In genomic region chr9:15766379-15766778, GRCm38 (mm10) we compare ENCODE assay signal across 26 mouse cellular contexts. TPM values are rescaled to one million over a fixed set of nuclear protein-coding genes. Genes with fewer than 3 reads are reported as not detected.
A peak's percentile ranks its signal among the peaks of the same experiment; 100 is the strongest.
DNase-seq lines count a peak whose midpoint lies in the region; ATAC-seq and TF ChIP-seq lines count a peak whose summit lies in the region.
"Had no signal": no experiment of that assay in that cellular context is flagged by ENCODE, and none has a peak within 500 bp of the region (broad histone marks: within the 10 kb centered on the region; RNA-seq: fewer than 3 reads in every experiment).

No protein-coding gene starts in this region.

- no peak overlapping the region for H3K27ac ChIP-seq in hindbrain, embryonic 11.5 days (ENCODE audit: low read depth, low read length)
- no peak overlapping the region for H3K27ac ChIP-seq in hindbrain, embryonic 16.5 days (ENCODE audit: low read depth, low read length)
- peak overlapping the region; percentile 4; the same call in 1 of the 2 replicates for H3K27ac ChIP-seq in neural tube, embryonic 11.5 days (ENCODE audit: low read depth, low read length)
- no peak overlapping the region; the same call in 1 of the 2 replicates for H3K27ac ChIP-seq in neural tube, embryonic 15.5 days (replicated peaks)
- H3K27ac ChIP-seq in left cerebral cortex, adult 2 months: no peak overlapping the region
- H3K27ac ChIP-seq in intestine, embryonic 15.5 days: no peak overlapping the region
- H3K27ac ChIP-seq: forebrain, embryonic 15.5 days; heart, adult 2 months; limb, embryonic 12.5 days; liver, embryonic 15.5 days; lung, embryonic 15.5 days; midbrain, embryonic 12.5 days had no signal

- H3K36me3 ChIP-seq in hindbrain, embryonic 11.5 days (ENCODE audit: control insufficient read depth, insufficient read depth, low read length): no peaks in the 10 kb centered on the region
- H3K36me3 ChIP-seq in hindbrain, embryonic 16.5 days (ENCODE audit: control insufficient read depth, insufficient read depth, low read length): no peaks in the 10 kb centered on the region
- no peaks in the 10 kb centered on the region for H3K36me3 ChIP-seq in neural tube, embryonic 11.5 days (ENCODE audit: control insufficient read depth, insufficient read depth, low read length)
- no peaks in the 10 kb centered on the region for H3K36me3 ChIP-seq in neural tube, embryonic 15.5 days
- no peaks in the 10 kb centered on the region for H3K36me3 ChIP-seq in intestine, embryonic 15.5 days
- H3K36me3 ChIP-seq: forebrain, embryonic 15.5 days; heart, embryonic 12.5 days; limb, embryonic 12.5 days; liver, embryonic 15.5 days; lung, embryonic 15.5 days; midbrain, embryonic 12.5 days had no signal

- no peak for TF ChIP-seq CTCF in left cerebral cortex, adult 2 months (IDR thresholded peaks at IDR 0.05)

- H3K9ac ChIP-seq in hindbrain, embryonic 11.5 days (ENCODE audit: low read depth, low read length): no peak overlapping the region
- H3K9ac ChIP-seq in hindbrain, embryonic 16.5 days (ENCODE audit: low read depth, low read length): no peak overlapping the region
- no peak overlapping the region for H3K9ac ChIP-seq in neural tube, embryonic 11.5 days (ENCODE audit: low read length)
- no peak overlapping the region for H3K9ac ChIP-seq in neural tube, embryonic 15.5 days (replicated peaks)
- no peak overlapping the region for H3K9ac ChIP-seq in intestine, embryonic 15.5 days
- H3K9ac ChIP-seq: forebrain, embryonic 15.5 days; heart, embryonic 12.5 days; limb, embryonic 12.5 days; liver, embryonic 15.5 days; lung, embryonic 15.5 days; midbrain, embryonic 12.5 days had no signal

- no peak overlapping the region for H3K4me3 ChIP-seq in hindbrain, embryonic 11.5 days (ENCODE audit: low read depth, low read length)
- H3K4me3 ChIP-seq in hindbrain, embryonic 16.5 days (ENCODE audit: low read length): no peak overlapping the region
- no peak overlapping the region for H3K4me3 ChIP-seq in neural tube, embryonic 11.5 days (ENCODE audit: low read depth, low read length)
- no peak overlapping the region for H3K4me3 ChIP-seq in neural tube, embryonic 15.5 days (replicated peaks)
- H3K4me3 ChIP-seq in left cerebral cortex, adult 2 months: no peak overlapping the region
- H3K4me3 ChIP-seq in intestine, embryonic 15.5 days (replicated peaks): no peak overlapping the region
- H3K4me3 ChIP-seq: forebrain, embryonic 15.5 days; heart, adult 2 months; heart, embryonic 12.5 days; limb, embryonic 12.5 days; liver, embryonic 15.5 days; lung, embryonic 15.5 days; midbrain, embryonic 12.5 days; myocyte had no signal

- ATAC-seq in hindbrain, embryonic 11.5 days (ENCODE audit: low FRiP score): peak; percentile 68
- no peak for ATAC-seq in hindbrain, embryonic 16.5 days
- ATAC-seq in neural tube, embryonic 11.5 days (ENCODE audit: insufficient read depth, low FRiP score, low TSS enrichment): peak; percentile 62
- no peak for ATAC-seq in neural tube, embryonic 15.5 days (ENCODE audit: low FRiP score)
- ATAC-seq in intestine, embryonic 15.5 days: no peak
- ATAC-seq: CD4-positive, CD25-positive, alpha-beta regulatory T cell, adult 4 months; forebrain, embryonic 15.5 days; inflammation-experienced regulatory T-cells, adult 6 months had no signal

- no peaks in the 10 kb centered on the region for H3K9me3 ChIP-seq in hindbrain, embryonic 11.5 days (ENCODE audit: control insufficient read depth, low read length)
- H3K9me3 ChIP-seq in hindbrain, embryonic 16.5 days (ENCODE audit: control insufficient read depth, low read length): no peaks in the 10 kb centered on the region
- H3K9me3 ChIP-seq in neural tube, embryonic 11.5 days (ENCODE audit: control insufficient read depth, low read length): no peaks in the 10 kb centered on the region
- H3K9me3 ChIP-seq in neural tube, embryonic 15.5 days (replicated peaks): no peaks in the 10 kb centered on the region
- no peaks in the 10 kb centered on the region for H3K9me3 ChIP-seq in intestine, embryonic 15.5 days
- H3K9me3 ChIP-seq: forebrain, embryonic 15.5 days; heart, embryonic 12.5 days; limb, embryonic 12.5 days; liver, embryonic 15.5 days; lung, embryonic 15.5 days; midbrain, embryonic 12.5 days had no signal

- DNase-seq in hindbrain, embryonic 11.5 days (ENCODE audit: low spot score): no peak
- peak; percentile 17 for DNase-seq in neural tube, embryonic 11.5 days (ENCODE audit: low spot score)
- DNase-seq in mesoderm, embryonic 11.5 days (ENCODE audit: low read depth, low spot score): peak; percentile 22
- DNase-seq in left cerebral cortex, adult 2 months (ENCODE audit: extremely low spot score in 1 of 2, low spot score in 2 of 2): no peak
- DNase-seq: adrenal gland, postnatal 14 days; cerebellum, adult 18-20 months; cerebellum, postnatal 14 days; heart, adult 2 months; heart, postnatal 4 days; kidney, adult 2 months; kidney, postnatal 4 days; layer of hippocampus, adult 9-11 months; right cerebral cortex, postnatal 4 days; thymus, postnatal 4 days had no signal

- intact Hi-C loops in left cerebral cortex, adult 2 months (cut with DNase I): no loop called here

- no peaks in the 10 kb centered on the region for H3K4me1 ChIP-seq in hindbrain, embryonic 11.5 days (replicated peaks; ENCODE audit: control insufficient read depth, insufficient read depth, low read length)
- peaks cover 2% of the 10 kb centered on the region; the same call in 1 of the 2 replicates for H3K4me1 ChIP-seq in hindbrain, embryonic 16.5 days (ENCODE audit: control insufficient read depth, insufficient read depth, low read depth, low read length)
- H3K4me1 ChIP-seq in neural tube, embryonic 11.5 days (ENCODE audit: control insufficient read depth, insufficient read depth, low read length): 0 out of 2 replicates have a peak, but pooled peaks cover 3% of the 10 kb centered on the region
- peaks cover 8% of the 10 kb centered on the region; the same call in 1 of the 2 replicates for H3K4me1 ChIP-seq in neural tube, embryonic 15.5 days
- H3K4me1 ChIP-seq in intestine, embryonic 15.5 days (replicated peaks): no peaks in the 10 kb centered on the region
- H3K4me1 ChIP-seq: forebrain, embryonic 15.5 days; heart, embryonic 12.5 days; liver, embryonic 15.5 days; lung, embryonic 15.5 days; midbrain, embryonic 12.5 days had no signal

- 63% methylated on average over 5 of the region's 5 CpGs for WGBS in hindbrain, embryonic 11.5 days
- 43% methylated on average over 5 of the region's 5 CpGs for WGBS in hindbrain, embryonic 16.5 days
- 42% methylated on average over 5 of the region's 5 CpGs for WGBS in neural tube, embryonic 11.5 days
- WGBS in neural tube, embryonic 15.5 days: 23% methylated on average over 5 of the region's 5 CpGs
- WGBS in intestine, embryonic 15.5 days: 70% methylated on average over 5 of the region's 5 CpGs

- no peaks in the 10 kb centered on the region for H3K27me3 ChIP-seq in hindbrain, embryonic 11.5 days (ENCODE audit: control insufficient read depth, insufficient read depth, low read length)
- no peaks in the 10 kb centered on the region for H3K27me3 ChIP-seq in hindbrain, embryonic 16.5 days (replicated peaks; ENCODE audit: control insufficient read depth, insufficient read depth, low read length)
- no peaks in the 10 kb centered on the region for H3K27me3 ChIP-seq in neural tube, embryonic 11.5 days (ENCODE audit: control insufficient read depth, insufficient read depth, low read length)
- H3K27me3 ChIP-seq in neural tube, embryonic 15.5 days (replicated peaks): no peaks in the 10 kb centered on the region
- no peaks in the 10 kb centered on the region for H3K27me3 ChIP-seq in intestine, embryonic 15.5 days (replicated peaks)
- H3K27me3 ChIP-seq: heart, embryonic 12.5 days; limb, embryonic 12.5 days; liver, embryonic 15.5 days; lung, embryonic 15.5 days; midbrain, embryonic 12.5 days had no signal

- H3K4me2 ChIP-seq in hindbrain, embryonic 11.5 days (replicated peaks; ENCODE audit: low read depth, low read length): no peak overlapping the region
- H3K4me2 ChIP-seq in hindbrain, embryonic 16.5 days (ENCODE audit: low read length): no peak overlapping the region
- H3K4me2 ChIP-seq in neural tube, embryonic 11.5 days (ENCODE audit: low read depth): no peak overlapping the region
- H3K4me2 ChIP-seq in neural tube, embryonic 15.5 days: no peak overlapping the region
- H3K4me2 ChIP-seq in intestine, embryonic 15.5 days (replicated peaks): no peak overlapping the region
- H3K4me2 ChIP-seq: forebrain, embryonic 15.5 days; heart, embryonic 12.5 days; limb, embryonic 12.5 days; liver, embryonic 15.5 days; lung, embryonic 15.5 days; midbrain, embryonic 12.5 days had no signal

RNA-seq across cellular contexts. Expression of gene Slc36a4, which starts 56.8 kb away (rescaled TPM):
- polyA plus RNA-seq in hindbrain, embryonic 11.5 days (2014; fragmentation: Nextera tagmentation; extraction: Ambion mirVana): 17.3 and 20.9 TPM in 2 replicates
- polyA plus RNA-seq in hindbrain, embryonic 16.5 days (2015; fragmentation: Nextera tagmentation; extraction: Ambion mirVana): 27.7 and 28.7 TPM in 2 replicates
- polyA plus RNA-seq in neural tube, embryonic 11.5 days (2014; fragmentation: Nextera tagmentation; extraction: Ambion mirVana): 21.7 and 23.6 TPM in 2 replicates
- 25.9 and 27.4 TPM in 2 replicates for polyA plus RNA-seq in neural tube, embryonic 15.5 days (2015; fragmentation: Nextera tagmentation; extraction: Ambion mirVana)
- 10 to 100 TPM; 44.5 to 46.7 TPM for total RNA-seq in left cerebral cortex, adult 2 months (2021)
- polyA plus RNA-seq in intestine, embryonic 15.5 days (2015; fragmentation: Nextera tagmentation; extraction: Ambion mirVana): 8.0 and 8.8 TPM in 2 replicates

Comparison
In these comparisons a context has a peak if more than half of its experiments do, and no peak if none do; other contexts are left out.
1. ATAC-seq: peak in hindbrain, embryonic 11.5 days (single experiment) and neural tube, embryonic 11.5 days (single experiment); none in hindbrain, embryonic 16.5 days (single experiment), neural tube, embryonic 15.5 days (single experiment) and intestine, embryonic 15.5 days (single experiment).
2. DNase-seq: peak in neural tube, embryonic 11.5 days (single experiment) and mesoderm, embryonic 11.5 days (single experiment); none in hindbrain, embryonic 11.5 days (single experiment) and left cerebral cortex, adult 2 months (0 of 2).